Mouse (Mus musculus) ES-Bruce4 (cell line): ENCODE data around the gene Avp.

Source experiments
- CTCF ChIP-seq: IDR thresholded peaks from one replicate; pipeline ENCODE4 v1.8.1; 2011; ENCODE audit warnings: low read depth, low read length
- EP300 ChIP-seq: IDR thresholded peaks from 2 replicates; pipeline ENCODE4 v1.6.1; 2011; ENCODE audit warnings: low read depth, low read length; ENCODE audit not compliant: insufficient read depth
- POLR2A ChIP-seq: IDR thresholded peaks from one replicate; pipeline ENCODE4 v1.8.1; 2011; ENCODE audit warnings: low read length; ENCODE audit not compliant: insufficient read depth

- TF ChIP-seq POLR2A = no peak
- no peak for TF ChIP-seq EP300
- TF ChIP-seq CTCF = peak; percentile 71
Observed at GRCm38 (mm10) chr2:130578148-130578547, 4.2 kb downstream of the Avp start.
